Mouse (Mus musculus) mouse embryonic stem cell (cell line): ENCODE measurements around the gene 0610010K14Rik.

ENCODE experiments used
- in situ Hi-C, 2 experiments: fragments of 300-500 bp; cut with MboI; formaldehyde crosslinking; loops; 1 replicate in 1 of 2; 3 replicates in 1 of 2; pipeline ENCODE4 v1.14.3; 2019 to 2020; ENCODE audit warnings: low sequenced_read_pairs in 2 of 2, low pct_unique_long_range_greater_than_20kb in 1 of 2, mixed read lengths in 1 of 2; ENCODE audit not compliant: unreplicated experiment in 1 of 2

Gene 0610010K14Rik

DNA sequence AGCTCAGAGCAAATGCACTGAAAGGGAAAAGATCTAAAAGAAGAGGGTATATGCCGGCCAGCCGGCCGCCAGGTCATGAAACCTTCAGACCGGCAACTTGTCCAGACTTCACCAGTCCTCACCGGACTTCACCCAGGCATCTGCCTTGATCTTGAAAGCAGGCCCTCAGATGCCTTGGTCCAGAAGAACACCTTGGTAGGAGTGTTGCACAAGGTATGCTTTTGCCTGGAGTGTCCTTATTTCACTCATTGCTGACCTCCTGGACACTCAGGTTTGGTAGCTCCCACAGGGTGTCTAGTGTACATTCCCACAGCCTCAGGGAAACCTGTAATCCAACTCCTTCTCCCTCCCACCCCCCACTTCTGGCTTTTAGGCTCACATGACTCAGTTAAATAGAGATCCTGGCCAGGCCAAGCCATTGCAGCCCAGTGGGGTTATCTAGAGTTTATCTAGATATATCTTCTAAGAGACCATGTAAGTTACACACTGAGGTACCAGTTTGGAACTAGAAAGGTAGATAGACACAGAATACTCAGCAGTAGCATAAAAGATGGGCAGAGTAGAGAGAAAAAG lies 37.6 kb downstream of the 0610010K14Rik start:
- in situ Hi-C loops = no loop called here

DNA sequence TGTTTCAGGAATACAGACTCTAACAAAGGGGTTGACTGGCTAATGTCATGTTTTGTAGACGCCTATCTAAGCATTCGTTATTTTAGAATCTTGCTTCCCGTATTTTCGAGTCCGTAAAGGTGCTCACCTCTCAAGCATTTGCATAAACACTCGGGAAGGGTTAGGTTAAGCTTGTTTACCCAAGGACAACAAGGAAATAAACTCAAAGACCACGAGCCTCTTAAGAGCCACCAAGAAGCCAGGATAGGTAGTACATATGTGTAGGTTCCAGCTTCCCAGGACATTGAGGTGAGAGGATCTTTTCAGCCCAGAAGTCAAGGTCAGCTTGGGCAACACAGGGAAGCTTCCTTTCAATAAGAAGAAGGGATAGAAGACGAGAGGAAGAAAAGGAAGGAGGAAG lies 38.6 kb downstream of the 0610010K14Rik start:
- in situ Hi-C loops = no loop called here

DNA sequence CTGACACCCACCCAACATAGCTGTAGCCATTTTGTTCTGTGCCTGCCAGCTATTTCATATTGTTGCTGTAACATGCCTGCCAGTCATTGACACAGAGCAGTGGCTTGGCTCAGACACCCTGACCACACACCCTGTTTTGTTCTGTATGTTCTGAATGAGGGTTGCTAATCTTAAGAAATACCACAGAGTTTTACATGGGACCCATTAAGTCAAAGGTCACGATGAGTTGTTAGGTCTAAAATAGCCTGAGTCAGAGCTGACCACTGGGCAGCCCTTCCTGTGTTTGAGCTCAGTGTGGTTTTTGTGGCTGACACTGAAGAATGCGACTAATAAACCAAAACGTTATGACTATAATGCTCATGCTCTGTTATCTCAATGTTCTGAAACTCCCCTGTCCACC lies 39.4 kb downstream of the 0610010K14Rik start:
- in situ Hi-C loops = no loop called here

DNA sequence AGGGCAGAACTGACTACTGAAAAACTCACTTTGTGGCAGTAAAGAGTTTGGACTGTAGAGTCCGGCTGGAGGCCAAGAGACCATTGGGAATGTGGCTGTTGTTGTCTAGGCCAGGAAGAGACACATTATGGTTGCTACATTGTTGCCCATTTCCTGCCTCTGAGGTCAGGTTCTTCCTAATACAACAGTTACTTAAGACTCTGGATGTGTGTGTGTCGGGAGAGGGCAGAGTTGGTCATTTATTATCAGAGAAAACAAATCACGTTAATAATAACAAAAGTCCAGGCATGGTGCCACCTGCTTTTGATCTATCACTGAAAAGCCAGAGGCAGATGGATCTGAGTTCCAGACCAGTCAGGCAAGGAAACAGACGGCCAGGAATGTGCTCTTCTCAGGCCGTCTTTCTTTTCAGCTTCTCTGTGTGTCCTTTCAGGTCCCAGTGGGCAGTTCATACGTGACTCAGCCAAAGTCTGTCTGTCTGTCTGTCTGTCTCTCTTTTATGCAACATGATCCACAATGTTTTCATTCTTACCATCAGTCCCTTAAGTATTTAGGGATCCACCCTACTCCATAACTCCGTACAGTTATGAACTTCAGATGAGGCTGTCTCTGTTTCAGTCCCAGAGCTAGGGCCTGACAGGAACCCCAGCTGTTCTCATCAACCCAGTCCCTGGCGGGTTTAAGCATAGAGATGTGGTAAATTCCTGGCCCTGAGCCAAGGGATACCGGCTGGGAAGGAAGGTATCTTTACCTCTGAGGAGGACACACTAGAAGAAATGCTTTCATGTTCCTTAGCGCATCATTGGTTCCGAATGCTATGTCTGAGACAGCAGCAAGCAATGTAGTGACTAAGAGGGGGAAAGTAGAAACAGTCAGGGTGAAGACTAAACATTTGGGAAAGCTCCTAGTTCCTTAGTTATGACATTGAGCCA lies 44.1 kb downstream of the 0610010K14Rik start:
- in situ Hi-C loops = no loop called here

DNA sequence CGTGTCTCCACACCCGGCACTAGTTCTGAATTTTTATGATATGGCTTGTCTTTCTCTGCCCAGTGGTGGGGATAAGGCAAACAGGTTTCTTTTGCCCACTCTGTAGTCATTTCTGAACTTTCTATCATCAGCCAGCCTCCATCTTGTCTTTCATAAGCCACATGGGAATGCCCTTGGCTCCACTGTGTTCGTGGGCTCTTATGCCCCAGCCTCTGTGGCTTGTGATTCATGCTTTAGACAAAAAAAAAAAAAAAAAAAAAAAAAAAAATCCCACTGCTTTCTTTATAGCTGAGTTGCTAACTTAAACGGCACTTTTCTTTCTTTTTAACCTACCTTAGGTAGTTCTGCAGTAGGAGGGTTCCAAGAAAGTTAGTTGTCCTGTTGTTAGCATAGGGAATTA lies 45.6 kb downstream of the 0610010K14Rik start:
- in situ Hi-C loops = no loop called here

DNA sequence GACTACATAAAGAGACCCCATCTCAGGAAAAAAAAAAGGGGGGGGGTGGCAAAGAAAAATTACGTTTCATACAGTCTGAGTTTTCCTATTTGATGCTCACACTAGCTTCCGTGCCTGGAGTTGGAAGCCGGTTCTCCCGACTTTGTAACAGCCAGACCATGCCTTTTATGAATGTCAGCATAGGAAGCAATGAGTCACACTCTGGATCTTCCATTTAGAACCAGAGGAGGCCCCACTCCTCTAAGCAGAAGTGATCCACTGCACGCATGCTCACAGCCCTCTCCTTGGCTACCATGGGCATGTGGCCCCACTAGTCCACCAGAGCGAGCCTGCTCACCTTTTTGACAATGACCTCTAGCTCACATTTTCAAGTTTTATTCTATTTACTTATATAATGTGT lies 46.5 kb downstream of the 0610010K14Rik start:
- in situ Hi-C loops = no loop called here

DNA sequence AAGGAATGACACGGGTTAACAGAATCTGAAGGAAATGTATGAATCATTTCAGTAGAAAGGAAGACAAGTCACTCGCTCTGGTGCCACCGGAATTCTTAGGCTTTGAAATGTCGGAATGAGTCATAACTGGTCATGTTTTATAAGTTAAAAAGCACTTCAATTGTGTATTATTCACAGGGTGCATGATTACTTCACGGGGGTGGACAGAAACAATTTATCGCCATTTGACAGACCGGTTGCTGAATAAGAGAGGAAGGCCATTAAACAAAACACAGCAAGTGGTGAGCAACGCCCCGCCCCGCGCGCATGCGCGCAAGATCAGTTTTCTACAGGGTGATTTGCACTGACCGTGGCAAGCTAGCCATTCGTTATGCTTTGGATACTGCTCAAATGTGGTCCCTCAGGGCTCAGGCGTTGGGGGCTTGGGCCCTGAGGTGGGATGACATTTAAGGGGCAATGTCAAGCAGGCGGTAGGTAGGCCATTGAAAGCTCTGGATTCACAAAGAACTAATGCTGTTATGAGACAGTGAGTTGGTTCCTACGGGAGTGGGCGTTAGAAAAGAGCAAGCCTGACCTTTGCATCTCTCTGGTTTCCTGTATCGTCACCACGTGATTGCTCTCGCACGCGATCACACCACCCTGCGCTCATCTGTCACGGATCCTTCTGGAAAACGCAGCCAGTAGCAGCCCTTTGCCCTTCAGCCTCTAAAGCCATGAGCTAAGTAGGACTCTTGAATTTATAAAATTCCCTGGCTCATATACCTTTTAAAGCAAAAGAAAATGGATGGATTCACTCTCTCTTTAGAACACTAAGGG lies 48.2 kb downstream of the 0610010K14Rik start:
- in situ Hi-C loops = no loop called here
